Mouse (Mus musculus): ENCODE measurements at regions not wholly inside any gene's neighbourhood (a gene's known extent, or its start where the extent isn't known, plus 50 kb on each side); places are given as distances from the start of the nearest gene placed in this dataset.
"Not testable (repeated sequence)": the region's sequence is repeated elsewhere in the genome, so short reads cannot be mapped to it uniquely, and the experiment has no call there.

DNA sequence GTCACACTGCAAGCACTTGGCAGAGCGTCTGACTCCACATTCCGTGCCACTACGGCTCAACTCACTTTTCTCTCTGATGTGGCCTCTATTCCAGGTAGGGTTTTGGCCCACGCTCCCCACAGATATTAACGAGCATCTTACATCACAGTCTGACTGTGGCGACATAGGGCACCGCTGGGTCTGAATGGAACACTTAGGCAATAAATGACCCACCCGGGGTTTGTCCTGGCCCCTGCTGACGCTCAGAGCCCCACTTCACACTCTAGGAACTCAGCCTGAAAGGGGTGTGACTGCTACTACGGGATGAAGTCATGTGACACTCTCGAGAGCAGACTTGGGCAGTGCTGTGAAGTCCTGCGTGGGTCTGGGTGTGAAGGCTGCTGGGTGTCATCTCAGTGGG is 475.9 kb downstream of the Zfp704 start:
- DNase-seq (ENCODE audit: low read depth), result no peak

DNA sequence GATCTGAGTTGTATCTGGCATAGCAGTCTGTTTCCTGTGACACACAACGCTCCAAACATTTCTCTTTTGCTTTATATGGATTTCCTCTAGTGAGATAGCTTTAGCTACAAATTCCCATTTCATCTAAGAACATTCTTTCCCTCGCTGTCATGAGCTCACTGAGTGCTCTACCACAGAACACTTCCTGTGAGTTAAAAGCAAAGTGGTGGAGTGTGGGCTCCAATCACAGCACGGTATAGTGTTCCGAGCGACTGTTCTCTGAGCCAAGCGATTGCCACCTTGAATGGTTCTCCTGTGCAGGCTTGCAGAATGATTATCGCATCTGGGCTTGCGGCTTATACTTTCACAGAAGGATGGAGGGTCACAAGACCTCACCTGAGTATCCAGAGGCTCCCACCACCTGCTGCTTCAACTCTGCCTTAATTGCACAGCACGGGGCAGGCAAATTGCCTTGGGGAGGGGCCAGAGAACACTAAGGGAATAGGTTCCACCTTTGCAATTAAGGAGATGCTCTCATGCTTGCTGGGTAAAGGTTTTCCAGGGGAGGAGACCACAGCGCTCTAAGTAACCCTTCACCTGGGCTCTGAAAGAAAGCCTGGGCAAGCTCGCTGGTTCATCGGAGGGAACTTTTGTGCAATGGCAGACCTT is 477.7 kb downstream of the Zfp704 start:
- no peak for DNase-seq (ENCODE audit: low read depth)

DNA sequence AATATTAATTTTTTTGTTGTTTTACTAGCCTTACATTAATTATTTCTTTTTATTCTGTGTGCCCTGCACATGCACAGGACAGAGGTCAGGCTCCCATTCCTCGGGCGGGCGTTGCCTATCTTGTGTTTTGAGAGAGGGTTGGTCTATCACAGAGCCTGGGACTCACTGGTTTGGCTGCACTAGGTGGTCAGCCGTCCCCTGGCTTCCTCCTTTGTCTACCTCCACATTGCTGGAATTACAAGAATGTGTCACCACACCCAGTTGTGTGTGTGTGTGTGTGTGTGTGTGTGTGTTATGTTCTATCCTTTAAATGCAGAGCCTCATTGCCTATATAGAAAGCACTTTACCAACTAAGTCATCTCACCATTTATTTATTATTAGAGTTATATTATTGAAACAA is 478.5 kb downstream of the Zfp704 start:
- no peak for DNase-seq (ENCODE audit: low read depth)

DNA sequence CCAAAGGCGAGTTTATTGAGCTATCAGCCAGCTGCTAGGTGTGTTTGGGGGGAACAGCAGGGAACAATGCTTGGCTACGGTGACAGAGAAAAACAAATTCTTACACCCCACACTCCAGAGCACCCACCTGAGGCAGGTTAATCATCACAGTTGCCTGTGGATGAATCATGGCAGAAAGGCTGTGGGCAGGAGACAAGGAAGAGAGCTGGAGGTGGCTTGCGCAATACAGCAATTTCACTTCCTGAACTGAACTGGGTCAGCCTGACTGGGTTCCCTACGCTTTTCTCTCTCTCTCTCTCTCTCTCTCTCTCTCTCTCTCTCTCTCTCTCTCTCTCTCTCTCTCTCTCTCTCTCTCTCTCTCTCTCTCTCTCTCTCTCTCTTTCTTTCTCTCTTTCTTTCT is 481.5 kb downstream of the Zfp704 start:
- peak; percentile 77 for DNase-seq (ENCODE audit: low read depth)

DNA sequence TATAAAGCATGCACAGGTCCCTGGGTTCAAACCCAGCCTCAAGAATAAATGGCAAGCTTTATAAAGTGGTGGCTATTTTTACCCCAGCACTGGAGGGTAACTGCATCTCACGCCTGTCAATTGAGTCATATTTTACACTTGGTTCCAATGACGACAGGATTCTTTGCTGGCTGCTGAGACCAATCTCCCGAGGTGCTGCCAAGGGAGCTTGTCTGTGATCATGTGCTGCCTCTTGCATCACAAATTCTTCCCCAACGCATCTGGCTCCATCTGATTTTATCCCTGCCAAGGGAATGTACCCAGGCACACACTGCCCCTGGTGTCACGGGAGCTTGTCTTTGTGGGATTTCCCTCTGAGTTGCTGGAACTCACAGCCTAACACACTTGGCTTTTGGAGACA is 486.8 kb downstream of the Zfp704 start:
- no peak for DNase-seq (ENCODE audit: low read depth)

DNA sequence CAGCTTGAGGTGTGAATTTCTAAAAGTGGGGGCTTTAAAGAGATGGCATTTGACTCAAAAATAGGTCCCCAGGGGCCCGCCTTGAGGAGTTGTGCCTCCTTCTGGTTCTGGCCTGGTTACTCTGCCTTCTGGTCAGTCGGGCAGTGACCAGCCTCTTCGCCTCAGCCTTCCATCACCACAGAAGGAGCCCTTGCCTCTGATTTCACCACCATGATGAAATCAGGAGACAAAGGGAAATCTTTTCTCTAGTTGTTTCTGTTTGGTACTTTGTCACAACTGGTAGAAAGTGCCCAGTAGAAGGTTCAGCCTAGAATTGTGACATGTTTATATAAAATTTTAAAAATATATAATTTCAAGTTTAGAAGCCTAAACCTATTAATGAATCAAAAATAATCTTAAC is 492.0 kb downstream of the Zfp704 start:
- no peak for DNase-seq (ENCODE audit: low read depth)

DNA sequence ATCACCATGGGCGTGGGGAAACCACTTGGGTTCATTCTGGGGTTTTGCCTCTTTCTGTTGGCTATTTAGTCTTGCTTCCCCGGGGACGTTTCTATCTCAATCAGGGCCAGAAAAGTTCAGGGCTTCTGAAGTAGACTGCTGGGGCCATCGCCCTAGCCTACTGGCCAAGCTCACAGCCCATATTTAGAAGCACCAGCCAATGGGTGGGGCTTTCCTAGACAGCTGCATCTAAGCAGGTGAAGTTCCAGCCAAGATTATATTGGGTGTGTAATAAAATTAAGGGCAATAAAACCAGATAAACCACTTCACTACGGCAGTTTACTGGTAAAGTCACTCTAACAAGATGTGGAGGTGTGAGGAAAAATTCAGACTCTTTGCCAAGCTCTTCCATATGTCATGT is 496.5 kb downstream of the Zfp704 start:
- DNase-seq (ENCODE audit: low read depth), result no peak

DNA sequence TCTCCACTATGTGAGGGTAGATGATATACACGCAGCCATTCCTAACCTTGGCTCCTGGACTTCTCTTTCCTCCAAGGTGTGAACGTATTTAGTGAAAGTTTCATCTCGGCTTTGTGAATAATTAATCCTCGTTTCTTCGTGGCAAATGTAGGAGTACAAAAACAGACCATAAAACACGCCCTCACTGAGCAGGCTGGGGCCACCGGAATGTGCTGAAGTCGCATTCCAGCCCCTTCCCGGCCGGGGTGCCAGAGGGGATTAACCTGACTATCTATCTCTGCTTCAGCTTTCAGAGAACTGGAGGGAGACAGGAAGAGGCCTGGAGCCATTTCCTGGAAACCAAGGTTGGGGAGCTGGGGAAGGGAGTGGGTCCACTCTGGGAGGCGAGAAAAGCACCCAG is 499.1 kb downstream of the Zfp704 start:
- no peak for DNase-seq (ENCODE audit: low read depth)

DNA sequence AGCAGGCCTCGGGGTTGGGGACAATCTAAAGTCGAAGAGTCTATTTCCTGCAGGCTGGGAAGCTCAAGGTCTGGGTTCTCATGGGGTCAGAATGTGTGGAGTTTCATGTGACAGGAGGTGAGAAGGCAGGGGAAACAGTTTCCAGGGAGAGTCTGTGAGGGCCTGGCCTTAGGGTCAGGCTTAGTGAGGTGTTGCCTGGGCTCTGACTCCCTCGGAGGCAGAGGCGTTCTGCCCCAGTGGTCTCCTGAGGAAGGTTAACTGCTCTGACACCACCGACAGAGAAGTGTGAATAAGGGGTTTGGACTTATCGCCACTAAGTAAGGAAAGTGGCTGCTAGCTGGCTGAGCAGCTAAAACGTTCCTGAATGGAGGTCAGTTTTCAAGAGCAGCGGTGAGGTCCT is 499.9 kb downstream of the Zfp704 start:
- DNase-seq (ENCODE audit: low read depth), result no peak

DNA sequence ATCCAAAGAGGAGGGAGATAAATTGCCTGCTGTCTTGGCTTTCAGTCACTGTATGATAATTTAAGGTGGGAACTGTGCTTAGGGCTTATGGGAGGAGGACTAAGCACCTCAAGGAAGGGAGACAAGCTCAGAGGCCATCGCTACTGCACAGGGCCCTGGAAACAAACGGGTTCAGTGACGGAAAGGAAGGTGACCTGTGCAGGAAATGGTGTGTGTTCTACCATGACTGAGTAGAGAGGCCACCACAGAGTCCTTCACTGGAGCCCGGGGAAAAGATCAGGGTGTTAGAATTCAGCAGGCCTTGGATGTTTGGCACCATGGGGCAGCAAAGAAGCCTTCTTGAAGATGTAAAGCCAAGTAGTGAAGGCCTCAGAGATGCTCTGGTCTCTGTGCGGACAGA is 500.4 kb downstream of the Zfp704 start:
- no peak for DNase-seq (ENCODE audit: low read depth)

DNA sequence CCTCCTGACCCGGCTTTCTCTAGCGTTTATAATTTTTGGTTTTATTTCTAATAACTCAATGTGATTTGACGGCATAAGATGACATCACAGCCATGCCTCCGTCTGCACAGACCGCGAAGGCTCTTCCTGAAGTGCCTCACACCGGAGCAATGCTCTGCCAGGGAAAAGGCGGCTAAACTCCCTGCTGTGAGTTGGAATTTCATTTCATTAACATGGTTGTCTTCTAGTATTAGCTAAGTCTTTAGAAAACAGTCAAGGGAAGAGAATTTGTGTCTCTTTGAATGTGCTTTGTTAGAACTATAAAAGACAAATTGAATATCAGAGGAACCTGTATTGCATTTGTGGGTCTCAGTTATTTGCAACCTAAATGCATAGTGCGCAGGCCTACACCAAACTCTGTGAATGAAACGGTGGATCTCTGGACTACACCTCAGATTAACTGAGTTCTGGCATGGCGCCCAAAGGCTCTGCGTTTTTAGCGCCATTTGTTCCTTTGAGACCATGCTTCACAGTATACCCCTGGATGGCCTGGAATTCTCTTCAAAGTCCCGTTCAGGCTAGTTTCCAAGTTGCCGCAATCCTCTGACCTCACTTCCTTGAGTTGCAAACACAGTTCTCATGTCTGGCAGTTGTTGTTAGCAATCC is 502.0 kb downstream of the Zfp704 start:
- DNase-seq (ENCODE audit: low read depth), result no peak

DNA sequence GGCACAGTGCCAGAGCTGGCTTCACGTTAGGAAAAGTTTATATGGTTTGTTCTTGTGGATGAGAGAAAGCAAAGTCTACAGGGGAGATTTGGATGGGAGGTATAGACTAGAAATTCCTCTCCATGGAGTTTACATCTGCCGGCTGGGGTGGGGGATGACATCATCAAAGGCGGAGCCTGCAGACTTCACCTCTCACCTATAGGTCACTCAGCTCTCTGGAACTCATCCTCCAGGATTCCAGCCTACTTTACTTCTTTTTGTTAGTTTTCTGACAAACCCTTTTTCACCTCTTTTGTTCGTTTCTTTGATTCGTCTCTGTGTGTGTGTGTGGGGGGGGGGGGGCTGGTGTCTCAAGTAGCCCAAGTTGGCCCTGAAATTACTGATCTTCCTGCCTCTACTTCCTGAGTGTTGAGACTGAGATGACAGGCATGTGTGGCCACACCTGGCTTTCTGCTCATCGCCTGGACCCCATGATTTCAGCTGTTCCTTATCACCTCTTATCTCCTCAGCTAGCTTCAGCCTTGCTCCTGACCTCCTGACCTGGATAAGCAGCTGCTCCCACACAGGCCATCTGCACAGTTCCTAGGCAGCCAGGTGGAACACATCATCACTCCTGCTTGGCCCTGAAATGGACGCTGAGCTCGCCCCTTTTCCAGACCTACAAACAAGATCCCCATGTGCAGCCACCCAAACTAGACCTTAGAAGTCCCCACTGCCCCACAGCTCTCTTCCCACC is 504.5 kb downstream of the Zfp704 start:
- DNase-seq (ENCODE audit: low read depth), result no peak

DNA sequence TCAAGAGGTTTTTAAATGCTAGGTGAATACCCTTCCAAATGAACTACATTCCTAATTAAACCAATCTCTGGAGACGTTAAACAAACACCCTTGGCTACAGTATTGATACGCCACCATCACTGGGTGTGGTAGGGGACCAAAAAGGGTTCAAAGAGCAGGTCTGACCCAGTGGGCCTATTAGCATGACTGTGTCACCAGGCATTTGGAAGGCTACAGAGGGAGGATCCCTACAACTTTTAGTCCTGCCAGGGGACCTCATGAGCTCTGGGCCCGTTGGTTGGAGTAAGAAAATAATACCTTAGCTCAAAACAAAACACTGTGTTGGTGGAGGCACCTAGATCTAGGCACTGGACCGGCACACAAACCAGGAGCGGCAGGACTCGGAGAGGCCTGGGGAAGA is 506.4 kb downstream of the Zfp704 start:
- DNase-seq (ENCODE audit: low read depth), result no peak

DNA sequence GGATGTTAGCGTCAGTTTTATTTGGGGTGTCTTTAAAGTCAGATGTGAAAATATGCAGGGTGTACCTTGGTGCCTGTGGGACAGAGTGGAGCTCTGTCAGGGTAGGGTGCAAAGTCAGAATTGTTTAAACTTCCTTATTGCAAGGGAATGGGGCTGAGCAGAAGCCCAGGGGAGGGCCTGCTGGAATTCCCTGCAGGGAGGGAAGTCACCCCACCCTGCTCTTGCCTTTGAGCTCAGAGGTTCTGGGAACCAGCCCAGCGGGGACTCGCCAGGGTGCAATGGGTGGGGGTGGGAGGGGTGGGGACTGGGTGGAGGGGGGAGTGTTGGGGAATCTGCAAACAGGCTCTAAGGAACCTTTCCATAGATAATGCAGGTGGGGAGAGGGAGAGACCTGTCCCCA is 508.6 kb downstream of the Zfp704 start:
- DNase-seq (ENCODE audit: low read depth), result no peak

DNA sequence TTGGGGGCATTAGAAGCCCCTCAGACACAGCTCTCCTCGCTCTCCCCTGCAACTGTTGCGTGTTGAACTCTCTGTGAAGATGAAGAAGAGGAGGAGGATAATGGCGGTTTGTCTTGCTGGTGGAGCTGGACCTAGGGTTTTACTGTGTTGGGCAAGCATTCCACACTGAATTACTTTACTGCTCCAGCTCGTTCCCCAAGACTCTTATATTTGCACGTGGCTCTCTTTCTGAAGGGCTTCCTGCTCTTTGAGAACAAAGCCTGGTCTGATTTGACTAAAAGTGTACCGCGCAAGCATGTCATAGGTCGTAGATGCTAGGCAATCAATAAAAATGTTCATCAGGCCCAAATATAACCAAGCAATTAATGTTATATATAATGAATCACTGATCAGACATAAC is 509.1 kb downstream of the Zfp704 start:
- no peak for DNase-seq (ENCODE audit: low read depth)

DNA sequence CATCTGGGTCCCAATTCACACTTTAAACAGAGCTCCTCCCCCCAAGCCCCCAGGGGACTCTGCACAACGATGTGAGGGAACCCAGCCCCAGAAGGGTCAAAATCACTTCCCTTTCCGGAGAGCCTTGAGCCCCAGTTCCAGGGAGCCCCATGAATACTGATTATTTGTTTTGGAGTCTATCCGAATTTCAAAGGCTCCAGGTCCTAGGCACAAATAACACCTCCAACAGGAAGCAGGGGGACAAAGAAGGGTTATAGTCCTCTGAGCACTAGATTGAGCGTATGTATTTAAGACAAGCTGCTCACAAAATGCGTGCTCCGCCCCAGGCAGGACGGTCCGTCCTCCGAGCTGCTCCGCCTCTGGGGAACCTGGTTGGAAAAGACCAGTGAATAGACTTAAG is 511.4 kb downstream of the Zfp704 start:
- no peak for DNase-seq (ENCODE audit: low read depth)

DNA sequence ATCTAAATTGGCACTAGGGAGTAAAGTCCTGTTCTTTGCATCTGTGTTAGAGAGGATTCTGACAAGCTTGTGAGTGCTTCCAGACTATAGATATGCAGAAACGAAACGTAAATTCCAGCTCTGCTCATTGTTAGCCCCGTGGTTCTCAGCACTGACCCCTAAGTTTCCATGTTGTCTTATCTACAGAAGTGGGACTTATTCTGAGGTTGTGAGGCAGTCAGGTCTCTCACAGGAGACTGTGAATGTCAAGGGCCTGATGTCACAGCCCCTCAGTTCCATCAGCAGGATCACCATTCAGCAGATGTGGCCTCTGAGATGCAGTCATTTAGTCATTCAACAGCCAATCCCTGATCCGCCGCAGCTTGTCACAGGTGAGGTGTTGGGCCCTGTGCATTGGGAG is 525.8 kb downstream of the Zfp704 start:
- DNase-seq (ENCODE audit: low read depth), result no peak

DNA sequence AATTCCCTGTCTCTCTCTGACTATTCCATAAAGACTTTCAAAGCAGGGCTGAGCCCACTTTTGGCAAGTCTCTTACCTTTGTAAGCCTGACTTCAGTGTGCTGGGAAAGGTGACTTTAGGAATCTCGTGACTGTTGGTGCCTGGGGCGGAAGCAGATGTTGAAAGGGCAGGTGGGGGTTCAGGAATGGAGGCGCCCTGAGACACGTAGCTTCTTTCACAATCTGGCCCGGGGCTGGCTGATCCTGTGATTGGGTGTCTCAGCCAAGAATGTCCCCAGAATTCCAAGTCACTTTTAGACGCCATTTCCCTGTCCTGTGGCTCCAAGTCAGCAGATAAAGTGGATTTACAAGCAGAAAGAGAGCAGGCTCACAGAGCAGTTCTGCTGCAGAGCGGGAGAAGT is 527.8 kb downstream of the Zfp704 start:
- no peak for DNase-seq (ENCODE audit: low read depth)

DNA sequence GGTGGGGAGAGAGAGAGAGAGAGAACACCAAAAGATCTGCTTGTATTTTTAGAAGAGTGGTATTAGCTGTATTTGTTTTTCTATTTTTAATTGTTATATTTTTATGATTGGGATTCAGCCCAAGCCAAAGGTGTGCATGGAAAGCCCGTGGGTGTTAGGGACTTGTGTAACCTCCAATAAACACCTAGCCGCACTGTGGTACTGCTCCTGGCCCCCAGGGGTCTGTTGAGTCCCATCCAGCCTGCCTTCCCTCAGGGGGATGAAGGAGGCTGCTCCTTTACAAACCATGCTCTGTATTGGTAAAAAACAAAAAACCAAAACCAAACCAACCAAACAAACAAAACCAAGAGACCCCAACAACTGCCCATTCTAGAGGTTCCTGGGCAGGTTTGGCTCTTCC is 531.7 kb downstream of the Zfp704 start:
- no peak for DNase-seq (ENCODE audit: low read depth)

DNA sequence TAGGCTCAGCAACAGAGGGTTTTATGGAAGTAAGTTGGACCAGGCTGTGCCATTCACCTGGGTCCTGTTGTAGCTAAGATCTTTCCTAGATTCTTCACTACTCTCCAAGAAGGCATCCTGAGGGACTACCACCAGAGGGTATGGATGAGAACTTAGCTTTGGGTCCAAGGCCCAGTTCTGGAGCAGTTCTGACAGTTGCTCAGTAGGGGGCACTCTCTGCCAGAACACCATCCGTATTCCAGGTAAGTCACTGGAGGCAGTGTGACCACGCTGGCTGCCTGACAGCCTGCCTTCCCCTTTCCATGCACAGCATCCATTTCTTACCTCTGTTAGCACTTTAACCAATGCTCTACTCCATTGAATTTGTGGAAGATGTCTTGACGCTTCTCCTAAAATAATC is 533.2 kb downstream of the Zfp704 start:
- DNase-seq (ENCODE audit: low read depth), result peak; percentile 56

DNA sequence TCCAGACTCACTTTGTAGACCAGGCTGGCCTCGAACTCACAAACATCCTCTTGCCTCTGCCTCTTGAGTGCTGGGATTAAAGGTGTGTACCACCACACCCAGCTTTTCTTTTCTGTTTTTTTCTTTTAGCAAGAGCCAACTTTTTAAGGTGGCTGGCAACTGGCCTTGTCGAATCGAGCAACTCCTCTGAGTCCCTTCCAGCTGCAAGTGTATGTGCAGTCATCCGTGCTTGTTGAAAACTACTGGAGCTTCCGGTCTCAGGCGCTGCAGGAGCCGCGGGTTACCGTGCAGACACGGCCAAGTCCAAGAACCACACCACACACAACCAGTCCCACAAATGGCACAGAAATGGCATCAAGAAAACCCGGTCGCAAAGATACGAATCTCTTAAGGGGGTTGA is 537.4 kb downstream of the Zfp704 start:
- not testable (repeated sequence) for DNase-seq (ENCODE audit: low read depth)

DNA sequence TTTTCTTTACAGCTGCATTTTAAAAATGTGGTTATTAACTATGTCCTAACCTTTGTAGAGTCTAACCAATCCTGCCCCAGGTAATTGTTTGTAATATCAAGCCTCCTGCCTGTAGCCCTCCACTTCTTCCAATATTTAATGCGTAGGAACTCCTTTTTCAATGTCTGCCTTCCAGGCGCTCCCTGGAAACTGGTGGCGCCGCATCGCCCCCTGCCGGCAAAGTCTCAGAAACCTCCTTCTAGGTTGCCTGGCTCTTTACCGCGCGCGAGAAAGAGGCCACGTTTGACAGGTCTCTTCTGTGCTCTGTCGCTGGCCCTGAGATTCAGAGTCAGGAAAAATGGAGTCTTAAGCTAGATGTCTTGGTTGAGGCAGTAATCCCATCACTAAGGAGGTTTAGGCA is 542.8 kb downstream of the Zfp704 start:
- peak; percentile 59 for DNase-seq (ENCODE audit: low read depth)

DNA sequence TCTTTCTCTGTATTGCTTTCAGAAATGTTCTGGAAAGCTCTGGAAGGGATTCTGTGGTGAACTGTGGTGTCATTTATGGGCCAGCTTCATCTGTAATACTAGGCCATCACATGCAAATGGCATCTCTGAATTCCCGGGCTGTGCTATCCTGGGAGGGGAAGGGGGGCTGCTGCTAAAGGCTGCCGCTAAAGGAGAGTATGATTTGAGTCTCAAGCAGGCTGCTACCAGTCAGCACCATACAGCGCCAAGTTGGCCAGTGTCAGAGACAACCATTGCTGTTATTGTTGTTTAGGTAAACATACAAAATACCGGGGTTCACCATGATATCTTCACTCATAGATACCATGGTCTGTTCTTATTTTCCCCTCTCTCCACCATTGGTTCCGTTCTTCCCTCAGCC is 543.5 kb downstream of the Zfp704 start:
- no peak for DNase-seq (ENCODE audit: low read depth)

DNA sequence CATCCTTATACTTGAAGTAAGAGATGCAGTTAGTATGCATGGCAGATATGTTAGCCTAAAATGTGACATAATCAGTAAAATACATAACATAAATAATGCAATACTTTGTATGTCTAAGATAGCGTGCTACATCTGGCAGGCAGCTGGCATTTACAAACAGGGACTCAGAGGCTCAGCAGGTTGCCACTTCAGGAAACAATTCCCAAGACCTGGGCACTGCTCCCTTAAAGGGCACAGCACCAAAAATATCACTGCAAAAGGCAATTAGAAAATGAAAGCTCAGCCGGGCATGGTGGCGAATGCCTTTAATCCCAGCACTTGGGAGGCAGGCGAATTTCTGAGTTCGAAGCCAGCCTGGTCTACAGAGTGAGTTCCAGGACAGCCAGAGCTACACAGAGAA is 544.0 kb downstream of the Zfp704 start:
- DNase-seq (ENCODE audit: low read depth), result no peak

Measured in 416B (cell line).